Mouse (Mus musculus): Measurements from ENCODE around the gene Ubxn6. TPM values are rescaled to one million over a fixed set of nuclear protein-coding genes. Genes with fewer than 3 reads are reported as not detected.

Gene Ubxn6
- polyA plus RNA-seq (2014; fragmentation: Nextera tagmentation; extraction: Ambion mirVana) = 69.9 and 80.9 TPM in 2 replicates

DNA sequence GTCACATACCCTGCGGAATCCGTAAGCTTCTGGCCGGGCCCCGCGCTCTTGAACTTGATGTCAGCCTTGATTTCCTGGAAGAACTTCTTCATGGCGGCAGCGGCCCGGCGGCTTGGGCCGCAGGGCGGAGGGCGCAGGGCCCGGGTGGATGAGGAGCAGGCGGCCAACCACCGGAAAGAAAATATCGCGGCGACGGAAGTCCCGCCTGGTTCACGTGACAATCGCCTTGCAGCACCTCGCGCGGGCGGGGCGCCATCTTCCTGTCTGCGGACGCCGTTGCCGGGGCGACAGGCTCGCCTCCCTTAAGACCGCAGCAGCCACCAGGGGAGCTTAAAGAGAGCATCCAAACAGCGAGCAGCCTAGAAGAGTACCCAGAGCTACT is at the start of gene Ubxn6:
TSS of gene Ubxn6 (minus strand) at position 202 of the 382 bp plus-strand sequence.
- H3K27me3 ChIP-seq (ENCODE audit: control insufficient read depth, insufficient read depth, low read length) = no peaks in the 10 kb centered on the region
- peak within 1 kb of the TSS; percentile 60 for H3K4me2 ChIP-seq (ENCODE audit: low read depth, low read length)
- under 1% methylated on average over 35 of the region's 35 CpGs for WGBS
- H3K4me1 ChIP-seq (ENCODE audit: control insufficient read depth, insufficient read depth, low read length) = peaks cover 7% of the 10 kb centered on the region; the same call in 1 of the 2 replicates
- peak within 1 kb of the TSS; percentile 73 for H3K9ac ChIP-seq (replicated peaks; ENCODE audit: low read depth, low read length)
- peak within 1 kb of the TSS; percentile 74 for H3K4me3 ChIP-seq (ENCODE audit: low read depth, low read length)
- ATAC-seq (ENCODE audit: low read depth) = peak; percentile 71
- H3K9me3 ChIP-seq (ENCODE audit: control insufficient read depth, low read length) = no peaks in the 10 kb centered on the region
- peaks cover 28% of the 10 kb centered on the region for H3K36me3 ChIP-seq (ENCODE audit: control insufficient read depth, insufficient read depth, low read length)
- peak within 1 kb of the TSS; percentile 85 for H3K27ac ChIP-seq (ENCODE audit: low read depth, low read length)

DNA sequence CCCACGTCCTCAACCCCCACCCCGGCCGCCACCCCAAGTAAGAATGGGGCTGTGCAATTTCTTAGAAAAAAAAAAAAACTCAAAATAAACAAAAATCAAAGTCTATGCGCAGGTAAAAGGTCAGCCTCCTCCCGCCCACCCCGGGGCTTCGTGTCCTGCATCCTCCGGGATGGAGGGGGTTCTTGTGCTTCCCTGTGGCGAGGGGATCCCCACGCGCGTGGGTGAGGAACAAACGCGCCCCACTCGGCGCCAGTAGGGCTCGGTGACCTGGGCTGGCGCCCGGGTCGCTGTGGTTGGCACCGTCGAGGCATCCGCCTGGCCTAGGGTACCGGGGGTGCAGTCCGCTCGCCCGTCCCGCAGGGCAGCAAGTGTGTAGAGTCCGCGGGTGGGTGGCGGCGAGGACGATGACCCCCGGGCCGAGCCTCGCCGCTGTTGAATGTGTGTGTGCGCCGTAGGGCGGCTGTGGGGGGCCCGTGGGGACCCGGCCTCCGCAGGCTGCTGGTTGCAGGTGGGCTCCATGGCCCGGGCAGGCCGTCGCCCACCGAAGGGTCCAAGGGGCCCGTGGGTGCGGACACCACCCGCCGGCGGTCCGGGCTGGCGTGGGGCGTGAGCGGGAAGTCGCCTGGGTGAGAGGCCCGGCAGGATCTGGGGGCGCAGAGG is 49.0 kb upstream of the Ubxn6 start:
- Histone ChIP-seq H3K9me3 (ENCODE audit: control insufficient read depth, low read length) (peaks cover 8% of the 10 kb centered on the region), H3K27me3 (ENCODE audit: control insufficient read depth, insufficient read depth, low read length) (peaks cover 44% of the 10 kb centered on the region), H3K9ac (replicated peaks; ENCODE audit: low read depth, low read length) (no peak overlapping the region), H3K4me2 (ENCODE audit: low read depth, low read length) (no peak overlapping the region; the same call in 1 of the 2 replicates), H3K4me3 (ENCODE audit: low read depth, low read length) (peak overlapping the region; percentile 12; the same call in 1 of the 2 replicates), H3K4me1 (ENCODE audit: control insufficient read depth, insufficient read depth, low read length) (no peaks in the 10 kb centered on the region), H3K27ac (ENCODE audit: low read depth, low read length) (no peak overlapping the region), H3K36me3 (ENCODE audit: control insufficient read depth, insufficient read depth, low read length) (peaks cover 34% of the 10 kb centered on the region)
- WGBS = 50% methylated on average over 38 of the region's 59 CpGs
- ATAC-seq (ENCODE audit: low read depth) = no peak

DNA sequence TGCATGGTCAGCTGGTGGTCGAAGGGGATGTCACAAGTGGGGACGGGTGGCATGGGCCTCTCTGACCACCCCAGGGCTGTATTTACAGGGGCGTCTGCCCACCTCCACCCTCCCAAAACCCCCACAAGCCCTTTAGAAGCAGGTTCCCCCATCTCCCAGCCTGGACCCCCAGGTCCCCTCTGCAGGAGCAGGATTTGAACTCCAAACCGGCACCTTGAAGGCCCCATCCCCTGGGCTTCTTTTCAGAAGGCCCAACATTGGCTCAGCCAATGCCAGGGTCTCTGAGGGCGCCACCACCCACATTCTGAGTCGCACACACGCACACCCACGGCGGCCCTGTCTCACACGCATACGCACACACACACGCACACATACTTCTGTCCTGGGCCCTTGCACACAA is 48.3 kb upstream of the Ubxn6 start:
- Histone ChIP-seq H3K9ac (replicated peaks; ENCODE audit: low read depth, low read length) (no peak overlapping the region), H3K27me3 (ENCODE audit: control insufficient read depth, insufficient read depth, low read length) (peaks cover 51% of the 10 kb centered on the region)

DNA sequence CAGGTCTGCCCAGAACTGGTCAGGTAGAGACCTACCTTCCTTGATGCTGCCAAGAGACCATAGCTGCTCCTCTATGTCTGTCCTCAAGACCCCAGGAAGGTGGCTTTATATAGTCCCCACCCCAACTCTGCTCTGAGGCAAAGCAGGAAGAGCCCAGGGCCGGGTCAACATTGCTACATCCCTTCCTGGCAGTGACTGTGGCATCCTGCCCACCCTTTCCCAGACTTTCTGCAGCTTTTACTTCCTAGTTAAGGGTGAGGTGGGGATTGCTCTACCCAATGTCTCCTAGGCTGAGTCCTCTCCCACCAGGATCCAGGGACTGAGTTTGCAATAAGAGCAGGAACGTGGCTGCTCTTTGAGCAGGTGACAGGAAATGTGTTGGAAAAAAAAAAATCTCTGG is 47.0 kb upstream of the Ubxn6 start, which contains the start of gene Lrg1:
TSS of gene Lrg1 (minus strand) at position 176 of the 400 bp plus-strand sequence.
- H3K36me3 ChIP-seq (ENCODE audit: control insufficient read depth, insufficient read depth, low read length) = peaks cover 19% of the 10 kb centered on the region
- 61% methylated on average over 2 of the region's 2 CpGs for WGBS
- no peak within 1 kb of the TSS for H3K4me3 ChIP-seq (ENCODE audit: low read depth, low read length)
- H3K27me3 ChIP-seq (ENCODE audit: control insufficient read depth, insufficient read depth, low read length) = peaks cover 52% of the 10 kb centered on the region
- no peaks in the 10 kb centered on the region for H3K4me1 ChIP-seq (ENCODE audit: control insufficient read depth, insufficient read depth, low read length)
- H3K9me3 ChIP-seq (ENCODE audit: control insufficient read depth, low read length) = peaks cover 8% of the 10 kb centered on the region
- H3K9ac ChIP-seq (replicated peaks; ENCODE audit: low read depth, low read length) = no peak within 1 kb of the TSS
- H3K27ac ChIP-seq (ENCODE audit: low read depth, low read length) = no peak within 1 kb of the TSS
- no peak for ATAC-seq (ENCODE audit: low read depth)
- no peak within 1 kb of the TSS for H3K4me2 ChIP-seq (ENCODE audit: low read depth, low read length)

More for the DNA sequence above, 48.3 kb upstream of the Ubxn6 start:
- Histone ChIP-seq H3K27ac (ENCODE audit: low read depth, low read length) (no peak overlapping the region), H3K4me2 (ENCODE audit: low read depth, low read length) (no peak overlapping the region), H3K4me1 (ENCODE audit: control insufficient read depth, insufficient read depth, low read length) (no peaks in the 10 kb centered on the region), H3K4me3 (ENCODE audit: low read depth, low read length) (no peak overlapping the region), H3K36me3 (ENCODE audit: control insufficient read depth, insufficient read depth, low read length) (peaks cover 30% of the 10 kb centered on the region), H3K9me3 (ENCODE audit: control insufficient read depth, low read length) (peaks cover 8% of the 10 kb centered on the region)
- 89% methylated on average over 12 of the region's 12 CpGs for WGBS
- no peak for ATAC-seq (ENCODE audit: low read depth)

DNA sequence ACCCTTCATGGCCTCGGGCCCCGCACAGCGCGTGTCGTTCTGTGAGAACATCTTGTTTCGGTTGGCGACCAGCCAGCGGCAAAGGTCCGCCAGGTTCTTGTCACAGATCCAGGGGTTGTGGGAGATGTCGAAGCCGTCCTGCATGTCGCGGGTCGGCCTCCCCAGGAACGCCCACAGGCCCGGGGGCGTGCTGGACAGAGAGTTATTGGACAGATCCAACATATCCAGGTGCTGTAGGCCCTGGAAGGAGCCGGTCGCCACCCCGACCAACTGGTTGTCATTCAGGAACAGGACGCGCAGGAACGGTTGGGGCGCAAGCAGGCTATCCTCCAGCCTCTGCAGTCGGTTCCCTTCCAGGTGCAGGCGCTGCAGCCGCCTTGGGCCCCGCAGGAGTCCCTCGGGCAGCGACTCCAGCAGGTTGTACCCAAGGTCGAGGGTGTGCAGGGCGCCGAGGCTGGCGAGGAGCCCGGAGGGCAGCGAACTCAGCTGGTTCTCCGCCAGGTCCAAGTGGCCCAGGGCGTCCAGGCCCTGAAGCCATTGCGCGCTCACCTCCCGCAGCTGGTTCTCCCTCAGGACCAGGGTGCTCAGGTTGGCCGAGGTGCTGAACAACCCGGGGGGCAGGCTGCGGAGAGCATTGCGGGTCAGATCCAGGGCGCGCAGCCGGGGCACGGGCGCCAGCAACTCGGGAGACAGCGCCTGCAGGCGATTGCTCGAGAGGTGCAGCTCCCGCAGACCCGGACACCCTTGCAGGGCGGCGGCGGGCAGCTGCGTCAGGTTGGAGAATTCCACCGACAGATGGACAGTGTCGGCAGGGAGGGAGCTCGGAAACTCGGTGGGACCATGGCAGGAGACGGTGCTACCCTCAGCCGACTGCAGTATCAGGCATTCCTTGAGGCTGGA is 45.4 kb upstream of the Ubxn6 start:
- Histone ChIP-seq H3K4me3 (ENCODE audit: low read depth, low read length) (no peak overlapping the region), H3K9me3 (ENCODE audit: control insufficient read depth, low read length) (peaks cover 8% of the 10 kb centered on the region), H3K27me3 (ENCODE audit: control insufficient read depth, insufficient read depth, low read length) (peaks cover 51% of the 10 kb centered on the region), H3K4me1 (ENCODE audit: control insufficient read depth, insufficient read depth, low read length) (no peaks in the 10 kb centered on the region), H3K9ac (replicated peaks; ENCODE audit: low read depth, low read length) (no peak overlapping the region), H3K27ac (ENCODE audit: low read depth, low read length) (no peak overlapping the region), H3K4me2 (ENCODE audit: low read depth, low read length) (no peak overlapping the region), H3K36me3 (ENCODE audit: control insufficient read depth, insufficient read depth, low read length) (peaks cover 10% of the 10 kb centered on the region)
- no peak for ATAC-seq (ENCODE audit: low read depth)
- 6% methylated on average over 66 of the region's 66 CpGs for WGBS

DNA sequence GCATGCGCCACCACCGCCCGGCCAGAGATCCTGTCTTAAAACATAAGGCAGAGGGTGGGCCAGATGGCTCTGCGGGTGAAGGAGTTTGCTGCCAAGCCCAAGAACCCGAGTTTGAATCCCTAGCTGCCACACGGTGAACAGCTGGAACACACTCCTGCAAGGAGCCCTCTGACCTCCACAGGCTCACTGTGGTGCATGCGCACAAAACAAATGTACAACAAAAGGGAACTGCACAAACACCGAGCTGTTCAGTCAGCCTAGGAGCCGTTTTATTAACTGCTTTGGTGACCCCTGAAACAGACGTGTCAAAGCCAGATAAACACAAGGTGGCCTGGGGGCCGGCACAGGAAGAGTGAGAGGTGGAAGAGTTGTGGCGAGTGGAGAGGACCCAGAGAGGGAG is 44.6 kb upstream of the Ubxn6 start:
- peaks cover 46% of the 10 kb centered on the region for H3K27me3 ChIP-seq (ENCODE audit: control insufficient read depth, insufficient read depth, low read length)
- H3K9ac ChIP-seq (replicated peaks; ENCODE audit: low read depth, low read length) = no peak overlapping the region
- 38% methylated on average over 12 of the region's 12 CpGs for WGBS
- no peaks in the 10 kb centered on the region for H3K4me1 ChIP-seq (ENCODE audit: control insufficient read depth, insufficient read depth, low read length)
- H3K4me2 ChIP-seq (ENCODE audit: low read depth, low read length) = no peak overlapping the region
- H3K36me3 ChIP-seq (ENCODE audit: control insufficient read depth, insufficient read depth, low read length) = peaks cover 9% of the 10 kb centered on the region
- peaks cover 8% of the 10 kb centered on the region for H3K9me3 ChIP-seq (ENCODE audit: control insufficient read depth, low read length)
- H3K27ac ChIP-seq (ENCODE audit: low read depth, low read length) = no peak overlapping the region
- ATAC-seq (ENCODE audit: low read depth) = no peak
- no peak overlapping the region for H3K4me3 ChIP-seq (ENCODE audit: low read depth, low read length)

DNA sequence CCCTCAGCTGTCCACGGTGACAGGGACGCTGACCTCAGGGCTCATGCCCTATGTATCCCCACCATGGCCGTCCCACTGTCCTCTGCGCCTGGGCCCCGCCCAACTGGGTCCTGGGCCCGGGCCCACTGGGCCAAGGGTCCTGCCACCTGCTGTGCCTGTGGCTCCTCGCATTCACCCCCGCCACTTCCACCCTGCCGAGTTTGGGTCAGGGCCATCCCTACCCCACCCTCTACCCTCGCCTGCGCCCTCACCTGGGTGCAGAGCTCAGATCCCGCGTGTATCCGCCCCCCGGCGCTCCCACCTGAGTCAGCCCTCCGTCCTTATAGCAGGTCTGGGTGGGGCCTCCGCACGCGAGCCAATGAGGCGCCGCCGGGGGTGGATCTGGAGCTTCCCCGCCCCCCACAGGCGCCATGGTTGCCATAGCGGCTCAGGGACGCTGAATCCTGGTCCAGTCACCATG is 42.5 kb upstream of the Ubxn6 start, which contains the start of gene Plin5:
TSS of gene Plin5 (minus strand) at position 346 of the 460 bp plus-strand sequence.
- no peaks in the 10 kb centered on the region for H3K36me3 ChIP-seq (ENCODE audit: control insufficient read depth, insufficient read depth, low read length)
- H3K4me1 ChIP-seq (ENCODE audit: control insufficient read depth, insufficient read depth, low read length) = no peaks in the 10 kb centered on the region
- H3K9ac ChIP-seq (replicated peaks; ENCODE audit: low read depth, low read length) = no peak within 1 kb of the TSS
- WGBS = 2% methylated on average over 26 of the region's 27 CpGs
- peak; percentile 25; the same call in 1 of the 2 replicates for ATAC-seq (ENCODE audit: low read depth)
- H3K9me3 ChIP-seq (ENCODE audit: control insufficient read depth, low read length) = peaks cover 2% of the 10 kb centered on the region; the same call in 1 of the 2 replicates
- peaks cover 35% of the 10 kb centered on the region for H3K27me3 ChIP-seq (ENCODE audit: control insufficient read depth, insufficient read depth, low read length)
- peak within 1 kb of the TSS; percentile 41 for H3K4me2 ChIP-seq (ENCODE audit: low read depth, low read length)
- H3K4me3 ChIP-seq (ENCODE audit: low read depth, low read length) = peak within 1 kb of the TSS; percentile 18
- no peak within 1 kb of the TSS for H3K27ac ChIP-seq (ENCODE audit: low read depth, low read length)

DNA sequence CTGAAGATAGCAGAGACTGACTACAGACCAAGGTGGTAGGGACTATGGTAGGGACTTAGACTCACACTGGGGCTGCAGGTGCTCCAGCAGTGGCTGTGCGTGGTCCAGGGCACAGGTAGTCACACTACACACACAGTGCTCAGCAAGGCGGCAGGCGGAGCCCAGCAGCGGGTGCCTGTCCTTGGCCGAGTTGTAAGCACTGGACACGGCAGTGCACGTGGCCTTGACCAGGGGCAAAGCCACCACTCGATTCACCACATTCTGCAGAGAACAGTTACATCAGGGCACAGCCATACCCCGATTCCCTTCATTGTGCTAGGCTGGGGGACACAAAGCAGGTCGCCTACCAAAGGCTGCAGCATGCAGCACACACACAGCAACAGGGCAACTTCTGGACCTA is 41.4 kb upstream of the Ubxn6 start:
- no peaks in the 10 kb centered on the region for H3K4me1 ChIP-seq (ENCODE audit: control insufficient read depth, insufficient read depth, low read length)
- WGBS = 81% methylated on average over 10 of the region's 10 CpGs
- no peak overlapping the region for H3K4me3 ChIP-seq (ENCODE audit: low read depth, low read length)
- H3K27me3 ChIP-seq (ENCODE audit: control insufficient read depth, insufficient read depth, low read length) = peaks cover 28% of the 10 kb centered on the region
- no peak for ATAC-seq (ENCODE audit: low read depth)
- H3K36me3 ChIP-seq (ENCODE audit: control insufficient read depth, insufficient read depth, low read length) = no peaks in the 10 kb centered on the region
- H3K9me3 ChIP-seq (ENCODE audit: control insufficient read depth, low read length) = no peaks in the 10 kb centered on the region
- no peak overlapping the region for H3K27ac ChIP-seq (ENCODE audit: low read depth, low read length)
- no peak overlapping the region for H3K9ac ChIP-seq (replicated peaks; ENCODE audit: low read depth, low read length)
- no peak overlapping the region for H3K4me2 ChIP-seq (ENCODE audit: low read depth, low read length)

Measured in neural tube, embryonic 14.5 days (tissue).